Mouse (Mus musculus): ENCODE measurements around the gene Wfdc1. TPM values are rescaled to one million over a fixed set of nuclear protein-coding genes. Genes with fewer than 3 reads are reported as not detected.

Wfdc1 gene
- polyA plus RNA-seq, 1 experiment from 2014 or later: 2.4 TPM

DNA sequence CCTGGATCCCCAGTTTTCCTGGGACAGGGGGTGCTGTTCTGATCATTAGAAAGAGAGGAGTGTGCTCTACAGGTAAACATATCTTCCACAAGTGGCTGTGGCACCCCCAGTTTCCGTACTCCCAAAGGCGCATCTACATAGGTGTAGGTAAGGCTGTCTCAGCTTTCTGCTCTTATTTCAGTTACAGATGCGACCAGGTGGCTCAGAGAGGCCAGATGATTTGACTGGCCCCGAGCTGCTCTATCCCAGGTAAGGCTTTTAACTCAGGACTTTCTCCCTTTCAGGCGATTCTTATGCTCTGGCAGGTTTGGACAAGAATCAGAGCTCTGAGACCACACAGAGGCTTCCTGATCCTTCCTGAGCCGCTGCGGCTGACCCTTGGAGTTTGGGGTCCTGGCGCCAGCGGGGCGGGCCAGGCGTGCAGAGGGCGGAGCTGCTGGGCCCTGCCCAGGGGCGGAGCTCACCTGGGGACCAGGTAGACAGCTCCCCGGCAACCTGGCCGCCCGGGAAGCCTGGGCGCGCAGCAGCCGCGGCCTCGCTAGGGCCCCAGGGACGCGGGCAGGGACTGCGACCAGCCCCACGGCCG lies 33.5 kb downstream of the Wfdc1 start, which contains the start of gene Atp2c2:
Gene Atp2c2 (plus strand): TSS at position 461 of the 586 bp plus-strand sequence.
- H3K9ac ChIP-seq (replicated peaks): no peak within 1 kb of the TSS
- 3% methylated on average over 26 of the region's 26 CpGs for WGBS
- H3K4me1 ChIP-seq: 0 out of 2 replicates have a peak, but pooled peaks cover 9% of the 10 kb centered on the region
- no peak for ATAC-seq (ENCODE audit: low FRiP score, low read depth)
- H3K9me3 ChIP-seq: no peaks in the 10 kb centered on the region
- H3K27ac ChIP-seq (replicated peaks): no peak within 1 kb of the TSS
- peaks cover 58% of the 10 kb centered on the region for H3K27me3 ChIP-seq
- H3K4me3 ChIP-seq: no peak within 1 kb of the TSS
- H3K36me3 ChIP-seq: no peaks in the 10 kb centered on the region
- no peak within 1 kb of the TSS for H3K4me2 ChIP-seq (replicated peaks)

- Histone ChIP-seq H3K27ac (replicated peaks) (no peak overlapping the region), H3K9ac (replicated peaks) (no peak overlapping the region), H3K27me3 (peaks cover 46% of the 10 kb centered on the region), H3K4me2 (replicated peaks) (no peak overlapping the region), H3K4me3 (no peak overlapping the region), H3K36me3 (no peaks in the 10 kb centered on the region), H3K9me3 (no peaks in the 10 kb centered on the region), H3K4me1 (0 out of 2 replicates have a peak, but pooled peaks cover 9% of the 10 kb centered on the region)
- 72% methylated on average over 7 of the region's 7 CpGs for WGBS
- no peak for ATAC-seq (ENCODE audit: low FRiP score, low read depth)
These were observed 36.8 kb downstream of the Wfdc1 start for GRCm38 (mm10) chr8:119702965-119703364.

DNA sequence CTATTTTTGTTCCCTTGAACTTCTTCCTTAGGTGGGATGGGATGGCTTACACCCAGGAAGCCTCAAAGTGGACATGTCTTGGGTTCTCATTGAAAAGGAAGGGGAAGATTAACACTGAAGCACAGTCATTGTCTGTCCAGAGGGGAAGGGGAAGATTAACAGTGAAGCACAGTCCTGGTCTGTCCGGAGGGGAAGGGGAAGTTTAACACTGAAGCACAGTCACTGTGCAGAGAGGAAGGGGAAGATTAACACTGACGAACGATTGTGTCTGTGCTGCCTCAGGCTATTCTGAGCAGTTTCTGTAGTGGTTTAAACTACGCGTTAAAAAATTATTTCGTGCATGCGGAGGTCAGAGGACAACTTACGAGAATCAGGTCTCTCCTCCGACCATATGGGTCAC lies 41.0 kb downstream of the Wfdc1 start:
- no peak overlapping the region for H3K27ac ChIP-seq (replicated peaks)
- H3K36me3 ChIP-seq: no peaks in the 10 kb centered on the region
- H3K4me3 ChIP-seq: no peak overlapping the region
- 90% methylated on average over 9 of the region's 9 CpGs for WGBS
- no peaks in the 10 kb centered on the region for H3K9me3 ChIP-seq
- H3K27me3 ChIP-seq: peaks cover 4% of the 10 kb centered on the region; the same call in 1 of the 2 replicates
- H3K4me2 ChIP-seq (replicated peaks): no peak overlapping the region
- no peak for ATAC-seq (ENCODE audit: low FRiP score, low read depth)
- no peak overlapping the region for H3K9ac ChIP-seq (replicated peaks)
- no peaks in the 10 kb centered on the region for H3K4me1 ChIP-seq

DNA sequence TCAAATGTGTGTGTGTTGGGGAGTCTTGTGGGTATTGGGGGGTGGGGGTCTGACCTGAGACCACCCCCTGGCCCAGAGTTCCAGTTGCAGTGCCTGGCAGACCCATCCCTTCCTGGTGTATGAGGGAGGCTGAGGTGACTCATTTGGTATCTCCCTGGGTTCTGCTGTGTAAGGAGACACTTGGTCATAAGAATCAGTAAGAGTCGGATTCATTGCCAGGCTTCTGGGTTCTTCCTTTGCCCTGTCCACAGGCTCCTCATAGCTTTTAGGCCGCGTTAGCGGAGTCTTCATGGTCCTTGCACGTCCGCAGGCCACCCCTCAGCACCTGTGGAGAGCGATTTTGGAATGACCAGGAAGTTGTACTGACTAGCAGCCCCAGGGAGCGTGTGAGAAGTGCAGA lies 42.3 kb downstream of the Wfdc1 start:
- no peak overlapping the region for H3K4me2 ChIP-seq (replicated peaks)
- H3K27ac ChIP-seq (replicated peaks): no peak overlapping the region
- no peak overlapping the region for H3K9ac ChIP-seq (replicated peaks)
- WGBS: 89% methylated on average over 8 of the region's 8 CpGs
- ATAC-seq (ENCODE audit: low FRiP score, low read depth): no peak
- H3K4me1 ChIP-seq: no peaks in the 10 kb centered on the region
- 0 out of 2 replicates have a peak, but pooled peaks cover 5% of the 10 kb centered on the region for H3K27me3 ChIP-seq
- no peaks in the 10 kb centered on the region for H3K9me3 ChIP-seq
- H3K36me3 ChIP-seq: no peaks in the 10 kb centered on the region
- H3K4me3 ChIP-seq: no peak overlapping the region

DNA sequence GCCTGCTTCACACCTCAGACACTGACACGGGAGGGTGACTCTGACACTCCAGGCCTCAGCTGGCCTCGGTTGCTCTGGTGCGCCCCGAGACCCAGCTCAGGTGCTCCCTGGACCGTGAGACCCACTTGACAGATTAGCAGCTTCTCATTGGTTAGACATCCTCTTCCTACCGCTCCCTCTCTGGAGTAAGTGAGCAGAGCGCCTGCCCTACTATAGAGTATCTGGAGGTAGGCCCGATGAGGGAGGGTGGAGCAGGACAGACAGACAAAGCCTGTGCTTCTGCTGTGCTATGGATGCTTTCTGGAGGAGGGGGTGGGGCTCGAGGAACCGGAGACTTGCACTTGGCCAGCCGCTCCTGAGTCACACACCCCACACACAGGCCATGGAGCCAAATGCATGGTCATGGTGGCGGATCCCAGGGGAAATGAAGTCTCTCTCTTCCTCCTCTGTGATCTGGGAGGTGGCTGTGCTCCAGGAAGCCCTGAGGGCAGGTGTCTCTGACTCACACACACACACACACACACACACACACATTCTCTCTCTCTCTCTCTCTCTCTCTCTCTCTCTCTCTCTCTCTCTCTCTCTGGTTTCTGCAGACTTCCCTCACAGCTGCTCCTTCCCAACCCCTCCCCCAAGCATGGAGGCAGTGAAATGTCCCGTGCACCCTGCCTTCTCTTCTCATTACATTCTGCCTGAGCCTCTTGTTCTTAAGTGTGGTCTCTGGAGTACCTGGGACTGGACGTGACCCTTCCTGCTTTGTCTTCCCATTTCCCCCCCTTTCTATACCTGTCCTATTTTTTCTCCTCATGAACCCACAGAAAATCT lies 42.9 kb downstream of the Wfdc1 start:
- 0 out of 2 replicates have a peak, but pooled peaks cover 5% of the 10 kb centered on the region for H3K27me3 ChIP-seq

GRCm38 (mm10) chr8:119709703-119710093 lies 43.5 kb downstream of the Wfdc1 start:
- Histone ChIP-seq H3K4me1 (no peaks in the 10 kb centered on the region), H3K9ac (replicated peaks) (no peak overlapping the region), H3K27me3 (0 out of 2 replicates have a peak, but pooled peaks cover 5% of the 10 kb centered on the region), H3K9me3 (no peaks in the 10 kb centered on the region), H3K36me3 (no peaks in the 10 kb centered on the region), H3K27ac (replicated peaks) (no peak overlapping the region), H3K4me2 (replicated peaks) (no peak overlapping the region), H3K4me3 (no peak overlapping the region)
- WGBS: 86% methylated on average over 11 of the region's 11 CpGs
- no peak for ATAC-seq (ENCODE audit: low FRiP score, low read depth)

More for the DNA sequence above, 42.9 kb downstream of the Wfdc1 start:
- no peak overlapping the region for H3K27ac ChIP-seq (replicated peaks)
- H3K9me3 ChIP-seq: no peaks in the 10 kb centered on the region
- H3K4me1 ChIP-seq: no peaks in the 10 kb centered on the region
- WGBS: 70% methylated on average over 14 of the region's 14 CpGs
- ATAC-seq (ENCODE audit: low FRiP score, low read depth): 0 out of 2 replicates have a peak, but pooled peaks have one; percentile 16
- H3K36me3 ChIP-seq: no peaks in the 10 kb centered on the region
- no peak overlapping the region for H3K4me3 ChIP-seq
- no peak overlapping the region for H3K4me2 ChIP-seq (replicated peaks)
- H3K9ac ChIP-seq (replicated peaks): no peak overlapping the region

- no peak overlapping the region for H3K9ac ChIP-seq (replicated peaks)
- no peak overlapping the region for H3K4me2 ChIP-seq (replicated peaks)
These were observed 46.1 kb downstream of the Wfdc1 start for GRCm38 (mm10) chr8:119712226-119712625.

GRCm38 (mm10) chr8:119713421-119713820 lies 47.3 kb downstream of the Wfdc1 start:
- no peak for ATAC-seq (ENCODE audit: low FRiP score, low read depth)
- H3K27me3 ChIP-seq: 0 out of 2 replicates have a peak, but pooled peaks cover 5% of the 10 kb centered on the region
- no peaks in the 10 kb centered on the region for H3K9me3 ChIP-seq
- no peak overlapping the region for H3K9ac ChIP-seq (replicated peaks)
- H3K36me3 ChIP-seq: no peaks in the 10 kb centered on the region
- 73% methylated on average over 5 of the region's 5 CpGs for WGBS
- no peak overlapping the region for H3K4me2 ChIP-seq (replicated peaks)
- no peak overlapping the region for H3K27ac ChIP-seq (replicated peaks)
- no peak overlapping the region for H3K4me3 ChIP-seq
- no peaks in the 10 kb centered on the region for H3K4me1 ChIP-seq

More at GRCm38 (mm10) chr8:119712226-119712625, 46.1 kb downstream of the Wfdc1 start:
- ATAC-seq (ENCODE audit: low FRiP score, low read depth): no peak
- Histone ChIP-seq H3K36me3 (no peaks in the 10 kb centered on the region), H3K4me3 (no peak overlapping the region), H3K27ac (replicated peaks) (no peak overlapping the region), H3K4me1 (no peaks in the 10 kb centered on the region), H3K9me3 (no peaks in the 10 kb centered on the region), H3K27me3 (0 out of 2 replicates have a peak, but pooled peaks cover 5% of the 10 kb centered on the region)
- WGBS: 85% methylated on average over 6 of the region's 6 CpGs

DNA sequence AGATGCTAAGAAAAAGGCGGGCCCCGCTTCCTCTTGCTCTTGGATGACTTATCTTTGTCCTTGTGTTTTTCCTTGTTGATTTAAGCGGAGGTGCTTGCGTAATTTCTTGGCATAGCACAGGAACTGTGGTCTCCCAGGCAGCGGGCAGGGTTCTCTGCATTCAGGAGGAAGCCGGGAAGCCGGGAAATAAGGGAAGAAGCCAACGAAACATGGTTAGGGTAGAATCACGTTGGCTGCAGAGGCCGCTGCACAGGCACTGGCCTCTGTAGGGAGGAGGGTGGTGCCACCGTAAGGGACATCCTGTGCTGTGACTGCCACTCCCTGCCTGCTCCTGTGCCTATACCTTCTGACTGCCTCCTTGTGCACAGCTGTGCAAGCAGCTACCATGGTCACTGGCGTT lies 49.1 kb downstream of the Wfdc1 start:
- WGBS: 81% methylated on average over 12 of the region's 12 CpGs
- no peaks in the 10 kb centered on the region for H3K4me1 ChIP-seq
- H3K9ac ChIP-seq (replicated peaks): no peak overlapping the region
- H3K4me2 ChIP-seq (replicated peaks): no peak overlapping the region
- no peak overlapping the region for H3K4me3 ChIP-seq
- no peak overlapping the region for H3K27ac ChIP-seq (replicated peaks)
- no peaks in the 10 kb centered on the region for H3K36me3 ChIP-seq
- H3K9me3 ChIP-seq: no peaks in the 10 kb centered on the region
- no peak for ATAC-seq (ENCODE audit: low FRiP score, low read depth)
- H3K27me3 ChIP-seq: peaks cover 10% of the 10 kb centered on the region; the same call in 1 of the 2 replicates

DNA sequence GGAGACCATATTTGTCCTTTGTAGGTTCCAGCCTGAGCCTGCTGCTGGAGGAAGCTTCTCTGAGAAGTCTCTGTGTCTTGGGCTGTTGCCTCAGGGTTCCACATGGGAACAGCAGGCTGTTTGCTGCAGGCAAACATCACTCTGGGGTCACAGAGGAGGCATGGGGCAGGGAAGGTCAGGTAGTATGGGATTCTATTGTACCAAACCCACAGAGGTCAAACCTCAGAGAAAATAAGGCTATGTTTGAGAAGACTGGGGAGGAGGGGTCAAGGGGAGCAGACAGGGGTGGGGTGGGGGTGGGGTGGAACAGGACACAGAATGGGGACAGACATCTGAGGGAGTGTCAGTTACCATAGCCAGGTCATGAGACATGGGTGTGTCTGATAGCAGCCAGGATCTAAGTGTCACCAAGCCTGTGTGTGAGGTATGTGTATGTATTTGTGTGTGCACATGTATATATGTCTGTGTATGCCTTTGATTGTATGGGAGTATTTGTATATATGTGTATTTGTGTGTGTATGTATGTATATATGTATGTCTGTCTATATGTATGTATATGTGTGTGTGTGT lies 50.6 kb downstream of the Wfdc1 start:
- no peaks in the 10 kb centered on the region for H3K36me3 ChIP-seq
- no peak for ATAC-seq (ENCODE audit: low FRiP score, low read depth)
- no peak overlapping the region for H3K4me2 ChIP-seq (replicated peaks)
- no peak overlapping the region for H3K4me3 ChIP-seq
- no peak overlapping the region for H3K27ac ChIP-seq (replicated peaks)
- peaks cover 10% of the 10 kb centered on the region; the same call in 1 of the 2 replicates for H3K27me3 ChIP-seq
- no peak overlapping the region for H3K9ac ChIP-seq (replicated peaks)
- H3K4me1 ChIP-seq: no peaks in the 10 kb centered on the region
- no peaks in the 10 kb centered on the region for H3K9me3 ChIP-seq

- no peak for ATAC-seq (ENCODE audit: low FRiP score, low read depth)
- Histone ChIP-seq H3K4me2 (replicated peaks) (no peak overlapping the region), H3K27ac (replicated peaks) (no peak overlapping the region), H3K4me1 (no peaks in the 10 kb centered on the region), H3K27me3 (peaks cover 13% of the 10 kb centered on the region; the same call in 1 of the 2 replicates), H3K4me3 (no peak overlapping the region), H3K36me3 (no peaks in the 10 kb centered on the region), H3K9ac (replicated peaks) (no peak overlapping the region), H3K9me3 (no peaks in the 10 kb centered on the region)
- WGBS: 60% methylated on average over 9 of the region's 9 CpGs
These were observed 51.6 kb downstream of the Wfdc1 start for GRCm38 (mm10) chr8:119717765-119718164.

- Histone ChIP-seq H3K36me3 (no peaks in the 10 kb centered on the region), H3K4me3 (no peak overlapping the region), H3K27me3 (peaks cover 11% of the 10 kb centered on the region; the same call in 1 of the 2 replicates), H3K9ac (replicated peaks) (no peak overlapping the region), H3K4me1 (no peaks in the 10 kb centered on the region), H3K27ac (replicated peaks) (no peak overlapping the region), H3K9me3 (no peaks in the 10 kb centered on the region), H3K4me2 (replicated peaks) (no peak overlapping the region)
- ATAC-seq (ENCODE audit: low FRiP score, low read depth): no peak
- 67% methylated on average over 12 of the region's 12 CpGs for WGBS
These were observed 52.9 kb downstream of the Wfdc1 start for GRCm38 (mm10) chr8:119719011-119719501.
